Mouse (Mus musculus) C2C12 (cell line): Measurements from ENCODE around the gene Trem3. TPM values are rescaled to one million over a fixed set of nuclear protein-coding genes. Genes with fewer than 3 reads are reported as not detected.

Source experiments
- H3K27me3 ChIP-seq: one replicate; pipeline ENCODE4 v1.6.1; 2011; ENCODE audit not compliant: control insufficient read depth, insufficient read depth, insufficient read length
- H3K36me3 ChIP-seq: one replicate; pipeline ENCODE4 v1.6.1; 2011; ENCODE audit not compliant: control insufficient read depth, insufficient read depth
- H3K4me3 ChIP-seq: one replicate; pipeline ENCODE4 v1.5.1; 2011; ENCODE audit warnings: mild to moderate bottlenecking, control low read depth; ENCODE audit not compliant: poor library complexity, insufficient read depth, severe bottlenecking
- H3K79me2 ChIP-seq: one replicate; pipeline ENCODE4 v1.6.1; 2011; ENCODE audit not compliant: control insufficient read depth, insufficient read depth
- H3K79me3 ChIP-seq: one replicate; pipeline ENCODE4 v1.6.1; 2011; ENCODE audit warnings: low read depth, control low read depth
- H3ac ChIP-seq: one replicate; pipeline ENCODE3; 2011; ENCODE audit warnings: low read depth; ENCODE audit not compliant: control insufficient read depth, insufficient read length
- CEBPB ChIP-seq: IDR thresholded peaks from one replicate; pipeline ENCODE4 v1.6.1; 2011; ENCODE audit warnings: low read depth, mild to moderate bottlenecking, control low read depth, moderate library complexity
- CTCF ChIP-seq: IDR thresholded peaks from one replicate; pipeline ENCODE4 v1.5.1; 2011; ENCODE audit not compliant: control insufficient read depth, insufficient read depth, insufficient read length
- FOSL1 ChIP-seq: IDR thresholded peaks from one replicate; pipeline ENCODE4 v1.8.0; 2011; ENCODE audit warnings: mild to moderate bottlenecking, low read length; ENCODE audit not compliant: poor library complexity, insufficient read depth, severe bottlenecking
- MAX ChIP-seq: IDR thresholded peaks from one replicate; pipeline ENCODE4 v1.6.1; 2011; ENCODE audit warnings: mild to moderate bottlenecking, control low read depth
- MYOD1 ChIP-seq: IDR thresholded peaks from one replicate; pipeline ENCODE4 v1.6.1; 2011; ENCODE audit warnings: low read depth; ENCODE audit not compliant: control insufficient read depth, insufficient read length
- MYOG ChIP-seq: IDR thresholded peaks from one replicate; pipeline ENCODE4 v1.6.1; 2011; ENCODE audit not compliant: control insufficient read depth, insufficient read length; ENCODE audit errors: extremely low read depth
- USF1 ChIP-seq: IDR thresholded peaks from one replicate; pipeline ENCODE4 v1.6.1; 2011; ENCODE audit warnings: low read depth, mild to moderate bottlenecking, control low read depth, moderate library complexity
- polyA plus RNA-seq: library from polyadenylated mRNA; unstranded; fragments of >200 nt; fragmentation: generic; extraction: Trizol; gene quantifications from one replicate; pipeline ENCODE4 v1.2.1, GENCODE M21; 2012; ENCODE audit warnings: missing spikeins

The Trem3 gene
- polyA plus RNA-seq, 1 experiment: not detected

DNA sequence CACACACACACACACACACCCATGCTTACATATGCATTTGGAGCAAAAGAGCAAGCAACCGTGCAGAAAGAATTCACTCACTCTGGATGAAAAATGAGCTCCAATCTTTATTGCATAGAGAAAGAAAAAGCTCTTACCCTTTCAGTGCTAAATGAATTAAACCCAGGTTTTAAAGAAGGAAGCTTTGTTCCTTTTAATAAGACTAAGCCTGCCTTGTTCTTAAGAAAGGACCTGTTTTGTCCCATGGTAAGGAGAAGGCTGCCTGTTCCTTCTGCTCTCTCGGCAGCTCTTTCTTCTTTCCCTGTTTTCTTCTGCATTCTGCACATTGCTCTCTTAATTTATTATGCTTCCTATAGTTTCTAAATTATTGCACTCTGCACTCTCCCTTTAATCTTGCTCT lies 18.6 kb downstream of the Trem3 start:
- Histone ChIP-seq H3K79me2 (no peaks in the 10 kb centered on the region), H3K36me3 (no peaks in the 10 kb centered on the region), H3K79me3 (no peaks in the 10 kb centered on the region), H3ac (no peak overlapping the region), H3K27me3 (no peaks in the 10 kb centered on the region), H3K4me3 (no peak overlapping the region)
- no peak for TF ChIP-seq MYOG
- TF ChIP-seq FOSL1: no peak
- TF ChIP-seq MYOD1: no peak
- TF ChIP-seq CTCF: no peak
- TF ChIP-seq MAX: no peak
- TF ChIP-seq USF1: no peak
- TF ChIP-seq CEBPB: no peak

DNA sequence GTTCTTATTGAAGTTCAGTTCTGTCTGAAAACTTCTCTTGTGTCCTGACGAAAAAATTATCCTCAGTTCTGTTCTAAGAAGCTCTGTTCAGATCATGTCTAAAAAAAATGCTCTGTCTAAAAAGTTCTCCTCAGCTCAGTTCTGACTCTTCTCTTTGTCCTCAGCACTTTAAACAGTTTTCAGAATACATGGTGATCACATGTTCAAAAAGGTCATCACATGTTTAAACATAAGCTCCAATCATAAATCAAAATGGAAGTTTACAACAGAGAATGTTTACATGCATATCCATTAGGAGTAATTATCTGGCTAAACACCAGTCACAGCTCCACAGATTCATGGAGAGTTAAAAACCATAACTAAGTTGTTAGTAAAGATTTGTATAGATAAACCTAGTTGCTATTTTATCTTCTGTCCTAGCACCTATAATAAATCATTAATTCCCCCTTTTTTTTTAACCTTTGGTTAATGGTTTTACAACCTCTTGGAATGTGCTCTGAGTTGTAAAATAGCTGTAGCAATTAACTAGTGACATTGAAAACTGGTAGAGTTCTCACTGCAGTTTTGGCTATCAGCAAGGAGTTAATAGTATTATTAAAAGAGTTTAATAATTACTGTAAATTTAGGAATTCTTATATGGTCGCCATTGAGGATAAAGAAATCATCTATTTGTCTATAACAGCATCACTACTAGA lies 19.2 kb downstream of the Trem3 start:
- no peaks in the 10 kb centered on the region for H3K27me3 ChIP-seq
- H3K36me3 ChIP-seq: no peaks in the 10 kb centered on the region
- no peaks in the 10 kb centered on the region for H3K79me2 ChIP-seq
- TF ChIP-seq USF1 (no peak), CEBPB (no peak), MAX (no peak), MYOD1 (no peak), MYOG (no peak), FOSL1 (no peak), CTCF (no peak)
- H3K4me3 ChIP-seq: no peak overlapping the region
- no peak overlapping the region for H3ac ChIP-seq
- H3K79me3 ChIP-seq: no peaks in the 10 kb centered on the region

DNA sequence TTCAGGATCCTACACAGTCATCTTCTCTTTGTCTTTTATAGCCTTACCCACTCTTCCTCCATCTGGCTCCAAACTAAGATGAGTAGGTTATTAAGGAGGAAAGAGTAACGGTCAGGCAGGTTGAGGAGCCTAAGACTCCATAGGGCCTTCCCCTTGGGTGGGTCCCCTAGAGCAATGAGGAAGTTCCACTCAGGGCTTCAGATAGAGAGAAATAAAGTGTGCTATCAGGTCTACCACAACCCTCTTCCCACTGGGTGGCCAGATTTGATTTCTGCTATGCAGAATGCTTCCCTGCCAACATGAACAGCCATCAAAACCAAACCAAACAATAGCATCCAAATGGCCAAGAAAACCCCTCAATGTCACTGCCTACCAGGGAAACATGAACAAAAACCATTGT lies 20.0 kb downstream of the Trem3 start:
- Histone ChIP-seq H3ac (no peak overlapping the region), H3K27me3 (no peaks in the 10 kb centered on the region), H3K79me2 (no peaks in the 10 kb centered on the region), H3K79me3 (no peaks in the 10 kb centered on the region), H3K4me3 (no peak overlapping the region), H3K36me3 (no peaks in the 10 kb centered on the region)
- TF ChIP-seq USF1 (no peak), MYOG (no peak)

DNA sequence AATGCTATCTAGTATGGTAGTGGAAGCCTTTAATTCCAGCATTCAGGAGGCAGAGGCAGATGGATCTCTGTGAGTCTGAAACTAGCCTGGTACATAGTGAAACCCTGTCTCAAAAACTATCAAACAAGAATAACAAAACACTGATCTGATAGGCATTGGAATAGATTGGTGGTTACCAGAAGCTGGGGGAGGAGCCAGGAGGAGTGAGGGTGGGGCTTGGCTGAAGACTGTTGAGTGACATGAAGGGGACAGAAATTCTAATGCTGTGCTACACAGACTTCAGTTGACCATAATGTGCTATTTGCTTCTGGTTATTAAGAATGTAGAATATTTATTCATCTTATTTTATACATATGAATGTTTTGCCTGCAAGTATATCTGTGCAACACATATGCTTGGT lies 20.7 kb downstream of the Trem3 start:
- no peak overlapping the region for H3K4me3 ChIP-seq
- TF ChIP-seq FOSL1 (no peak), CEBPB (no peak), CTCF (no peak), MAX (no peak), USF1 (no peak), MYOD1 (no peak), MYOG (no peak)
- no peaks in the 10 kb centered on the region for H3K79me2 ChIP-seq
- H3ac ChIP-seq: no peak overlapping the region
- H3K27me3 ChIP-seq: no peaks in the 10 kb centered on the region
- H3K36me3 ChIP-seq: no peaks in the 10 kb centered on the region
- no peaks in the 10 kb centered on the region for H3K79me3 ChIP-seq

DNA sequence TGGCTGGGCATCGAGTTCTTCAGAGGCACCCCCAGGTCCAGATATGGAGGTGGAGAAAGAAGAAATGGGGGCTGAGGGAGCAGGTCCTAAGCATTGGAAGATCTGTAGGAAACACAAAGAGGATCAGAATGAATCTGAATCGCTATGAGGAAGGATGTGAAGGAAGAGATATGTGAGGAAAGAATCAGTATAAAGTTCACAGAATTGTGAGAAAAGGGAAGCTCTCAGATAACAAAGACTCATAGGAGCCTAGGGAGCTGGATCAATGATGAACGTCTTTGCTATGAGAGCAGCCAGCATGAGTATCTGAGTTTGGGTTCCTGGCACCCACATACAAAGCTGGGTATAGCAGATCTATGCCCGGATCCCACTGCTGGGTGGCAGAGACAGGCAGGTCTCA lies 22.3 kb downstream of the Trem3 start:
- Histone ChIP-seq H3K79me2 (no peaks in the 10 kb centered on the region), H3ac (no peak overlapping the region), H3K27me3 (no peaks in the 10 kb centered on the region), H3K79me3 (no peaks in the 10 kb centered on the region), H3K4me3 (no peak overlapping the region), H3K36me3 (no peaks in the 10 kb centered on the region)
- no peak for TF ChIP-seq FOSL1
- TF ChIP-seq CTCF: no peak
- TF ChIP-seq CEBPB: no peak
- no peak for TF ChIP-seq MYOG
- TF ChIP-seq MAX: no peak

DNA sequence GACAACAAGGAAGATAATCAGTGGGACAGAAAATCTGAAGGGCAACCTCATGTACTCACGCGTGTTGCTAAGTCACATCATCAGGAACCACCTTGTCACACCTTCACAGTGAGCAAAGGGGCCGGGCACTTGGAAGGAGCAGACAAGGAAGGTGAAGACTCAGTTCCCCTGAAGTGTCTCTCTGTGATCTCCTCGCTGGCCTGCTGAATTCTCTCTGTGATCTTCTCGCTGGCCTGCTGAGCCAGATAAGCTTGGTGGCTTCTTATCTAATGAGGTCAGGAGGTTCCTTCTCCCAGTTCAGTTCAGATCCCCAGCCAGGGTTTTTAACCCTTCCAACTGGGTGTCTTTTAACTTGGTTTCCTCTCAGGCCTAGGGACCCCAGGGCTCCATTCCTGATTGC lies 24.6 kb downstream of the Trem3 start:
- Histone ChIP-seq H3K4me3 (no peak overlapping the region), H3K79me2 (no peaks in the 10 kb centered on the region), H3ac (no peak overlapping the region), H3K79me3 (no peaks in the 10 kb centered on the region), H3K27me3 (no peaks in the 10 kb centered on the region), H3K36me3 (no peaks in the 10 kb centered on the region)
- TF ChIP-seq FOSL1 (no peak), MYOG (no peak), CTCF (no peak), USF1 (no peak), MAX (no peak), CEBPB (no peak), MYOD1 (no peak)
